Mouse (Mus musculus): ENCODE results near the gene Cdon. TPM values are rescaled to one million over a fixed set of nuclear protein-coding genes. Genes with fewer than 3 reads are reported as not detected.

The Cdon gene
- total and polyA plus RNA-seq, 3 experiments = 1.8 to 2.9 (median 2.3) TPM

DNA sequence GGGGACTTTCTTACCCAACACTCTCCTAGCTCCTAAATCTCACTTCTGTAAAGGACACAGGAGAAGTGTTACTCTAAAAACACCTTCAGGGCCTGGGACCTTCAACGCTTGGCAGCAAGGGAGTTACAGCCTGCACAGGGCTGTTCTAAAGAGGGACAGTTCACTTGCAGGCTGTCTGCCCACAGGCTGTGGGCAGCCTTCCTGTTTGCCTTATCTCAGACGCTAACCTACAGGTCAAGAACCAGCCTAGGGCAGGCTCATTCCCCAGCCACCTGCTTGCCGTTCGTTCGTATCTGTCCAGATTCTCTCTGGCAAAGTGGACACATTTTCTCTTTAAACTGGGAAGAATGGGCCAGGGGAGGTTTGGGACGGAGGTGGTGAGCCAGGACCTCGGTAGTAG, 20.5 kb upstream of the Cdon start:
- DNase-seq (ENCODE audit: extremely low read depth) = no peak
- Histone ChIP-seq H3K4me3 (replicated peaks in 1 of 3; ENCODE audit: low read depth in 2 of 3, low read length in 2 of 3, poor library complexity in 1 of 3) (no peak overlapping the region), H3K36me3 (replicated peaks in 1 of 2; ENCODE audit: control insufficient read depth in 1 of 2, insufficient read depth in 1 of 2, low read length in 1 of 2) (no peaks in the 10 kb centered on the region), H3K9ac (ENCODE audit: insufficient read depth, low read depth) (no peak overlapping the region), H3K9me3 (replicated peaks; ENCODE audit: low read length) (no peaks in the 10 kb centered on the region), H3K4me2 (ENCODE audit: insufficient read depth, low read depth, poor library complexity, severe bottlenecking) (no peak overlapping the region), H3K27me3 (replicated peaks) (no peaks in the 10 kb centered on the region), H3K79me2 (replicated peaks; ENCODE audit: control insufficient read depth, extremely low read depth, insufficient read depth, poor library complexity, severe bottlenecking) (no peaks in the 10 kb centered on the region), H3K4me1 (ENCODE audit: control insufficient read depth in 1 of 2, insufficient read depth in 2 of 2) (no peaks in the 10 kb centered on the region), H3K27ac (ENCODE audit: insufficient read depth, low read depth) (no peak overlapping the region)
- dilution Hi-C loops (cut with MboI; ENCODE audit: extremely low pct_ligation_motif_present, extremely low pct_unique_long_range_greater_than_20kb, low sequenced_read_pairs) = no loop called here
- TF ChIP-seq MAFK (IDR thresholded peaks at IDR 0.05; ENCODE audit: insufficient replicate concordance, low read length) (no peak), SIN3A (IDR thresholded peaks at IDR 0.05; ENCODE audit: low read length) (no peak), ZNF384 (IDR thresholded peaks at IDR 0.05; ENCODE audit: low read depth, low read length) (no peak), MXI1 (IDR thresholded peaks at IDR 0.05; ENCODE audit: low read depth, low read length) (no peak), NELFE (IDR thresholded peaks at IDR 0.05; ENCODE audit: low read depth, low read length) (no peak), ETS1 (conservative IDR thresholded peaks at IDR 0.05; ENCODE audit: low read depth, low read length) (no peak), RCOR1 (conservative IDR thresholded peaks at IDR 0.05; ENCODE audit: low read depth, low read length) (no peak), ELF1 (IDR thresholded peaks at IDR 0.05; ENCODE audit: low read depth, low read length) (no peak), ZMIZ1 (IDR thresholded peaks at IDR 0.05; ENCODE audit: low read depth, low read length) (no peak), TBP (conservative IDR thresholded peaks at IDR 0.05; ENCODE audit: low read depth, low read length) (no peak), KAT2A (IDR thresholded peaks at IDR 0.05; ENCODE audit: insufficient replicate concordance, low read length) (no peak), MEF2A (IDR thresholded peaks at IDR 0.05; ENCODE audit: borderline replicate concordance, low read depth, low read length) (no peak), SMC3 (IDR thresholded peaks at IDR 0.05; ENCODE audit: low read depth, low read length) (no peak), JUN (IDR thresholded peaks at IDR 0.05; ENCODE audit: insufficient read depth, low read depth, low read length) (no peak), JUND (conservative IDR thresholded peaks at IDR 0.05; ENCODE audit: low read depth, low read length) (no peak), ZKSCAN1 (IDR thresholded peaks at IDR 0.05; ENCODE audit: borderline replicate concordance, low read depth, low read length) (no peak), PAX5 (IDR thresholded peaks at IDR 0.05; ENCODE audit: low read length) (no peak), RAD21 (IDR thresholded peaks at IDR 0.05; ENCODE audit: low read depth, low read length) (no peak), EP300 (IDR thresholded peaks at IDR 0.05; ENCODE audit: low read length) (no peak)
- in situ Hi-C loops (cut with MboI; ENCODE audit: low pct_ligation_motif_present, low pct_unique_long_range_greater_than_20kb, low sequenced_read_pairs) = no loop called here

GRCm38 (mm10) chr9:35400831-35401230, 20.1 kb upstream of the Cdon start:
- TF ChIP-seq JUND (conservative IDR thresholded peaks at IDR 0.05; ENCODE audit: low read depth, low read length) (no peak), GABPA (IDR thresholded peaks at IDR 0.05; ENCODE audit: insufficient replicate concordance, low read depth, low read length) (no peak), ZC3H11A (IDR thresholded peaks at IDR 0.05; ENCODE audit: low read depth, low read length) (no peak), ZNF384 (IDR thresholded peaks at IDR 0.05; ENCODE audit: low read depth, low read length) (no peak), MYC (IDR thresholded peaks at IDR 0.05; ENCODE audit: low read depth, low read length) (no peak), SMC3 (IDR thresholded peaks at IDR 0.05; ENCODE audit: low read depth, low read length) (no peak), SIN3A (IDR thresholded peaks at IDR 0.05; ENCODE audit: low read length) (no peak), ETS1 (conservative IDR thresholded peaks at IDR 0.05; ENCODE audit: low read depth, low read length) (no peak), CTCF (conservative IDR thresholded peaks at IDR 0.05 in 1 of 2, IDR thresholded peaks at IDR 0.05 in 1 of 2; ENCODE audit: low read depth in 2 of 2, low read length in 2 of 2) (no peak), USF2 (conservative IDR thresholded peaks at IDR 0.05; ENCODE audit: low read depth, low read length) (no peak), PAX5 (IDR thresholded peaks at IDR 0.05; ENCODE audit: low read length) (no peak), E2F4 (IDR thresholded peaks at IDR 0.05; ENCODE audit: insufficient replicate concordance, low read depth, low read length) (no peak), POLR2A (IDR thresholded peaks at IDR 0.05; ENCODE audit: low read depth, low read length) (no peak)
- no peak overlapping the region for H3K27ac ChIP-seq (ENCODE audit: insufficient read depth, low read depth)
- H3K27me3 ChIP-seq (replicated peaks) = no peaks in the 10 kb centered on the region
- no peak overlapping the region for H3K4me2 ChIP-seq (ENCODE audit: insufficient read depth, low read depth, poor library complexity, severe bottlenecking)
- H3K79me2 ChIP-seq (replicated peaks; ENCODE audit: control insufficient read depth, extremely low read depth, insufficient read depth, poor library complexity, severe bottlenecking) = no peaks in the 10 kb centered on the region
- DNase-seq (ENCODE audit: extremely low read depth) = no peak
- H3K36me3 ChIP-seq (replicated peaks in 1 of 2; ENCODE audit: control insufficient read depth in 1 of 2, insufficient read depth in 1 of 2, low read length in 1 of 2) = no peaks in the 10 kb centered on the region
- H3K9ac ChIP-seq (ENCODE audit: insufficient read depth, low read depth) = no peak overlapping the region
- H3K4me1 ChIP-seq (ENCODE audit: control insufficient read depth in 1 of 2, insufficient read depth in 2 of 2) = no peaks in the 10 kb centered on the region
- dilution Hi-C loops (cut with MboI; ENCODE audit: extremely low pct_ligation_motif_present, extremely low pct_unique_long_range_greater_than_20kb, low sequenced_read_pairs) = no loop called here
- H3K4me3 ChIP-seq (replicated peaks in 1 of 3; ENCODE audit: low read depth in 2 of 3, low read length in 2 of 3, poor library complexity in 1 of 3) = no peak overlapping the region
- no peaks in the 10 kb centered on the region for H3K9me3 ChIP-seq (replicated peaks; ENCODE audit: low read length)
- in situ Hi-C loops (cut with MboI; ENCODE audit: low pct_ligation_motif_present, low pct_unique_long_range_greater_than_20kb, low sequenced_read_pairs) = no loop called here

All from CH12.LX (cell line).